Mouse (Mus musculus) E14TG2a.4 (cell line): ENCODE results near the gene Tmem189.
A peak's percentile ranks its signal among the peaks of the same experiment; 100 is the strongest.

ENCODE experiments used
- CTCF ChIP-seq: conservative IDR thresholded peaks from 2 replicates; pipeline ENCODE4 v1.5.1; 2014; ENCODE audit warnings: low read length
- NANOG ChIP-seq: IDR thresholded peaks from 2 replicates; pipeline ENCODE4 v1.6.1; 2014; ENCODE audit warnings: borderline replicate concordance, low read length, mixed read lengths
- POU5F1 ChIP-seq: IDR thresholded peaks from 2 replicates; pipeline ENCODE4 v1.6.1; 2014; ENCODE audit warnings: low read length, borderline replicate concordance

- TF ChIP-seq CTCF (peak; percentile 86), NANOG (no peak), POU5F1 (no peak)
These were observed 4.5 kb downstream of the Tmem189 start for GRCm38 (mm10) chr2:167685137-167685536.
